Mouse (Mus musculus): ENCODE data around the gene Eif4a3. TPM values are rescaled to one million over a fixed set of nuclear protein-coding genes. Genes with fewer than 3 reads are reported as not detected.

Gene Eif4a3
- polyA plus RNA-seq, 2 experiments = 95.8 to 160 TPM

DNA sequence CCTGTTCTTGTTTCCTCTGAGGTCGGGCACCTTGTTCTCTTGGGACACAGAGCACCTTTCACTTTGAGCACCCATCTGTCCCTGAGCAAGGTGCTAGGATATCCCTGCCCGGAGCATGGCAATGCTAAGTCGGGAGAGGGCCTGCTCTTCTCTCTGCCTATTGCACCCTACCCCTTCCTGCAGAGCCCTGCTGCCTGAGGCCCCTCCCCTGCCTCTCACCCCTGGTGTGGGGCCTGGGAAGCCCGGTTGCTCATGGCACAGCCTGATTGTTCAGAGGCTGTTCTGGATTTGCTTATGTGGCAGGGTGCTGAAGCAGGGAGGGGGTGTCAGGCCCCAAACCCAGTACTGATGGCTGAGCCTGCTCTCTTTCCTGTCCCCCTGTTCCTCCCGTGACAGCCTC lies 39.3 kb upstream of the Eif4a3 start:
- 42% methylated on average over 5 of the region's 5 CpGs for WGBS (ENCODE audit: insufficient replicate concordance)
- no peak overlapping the region for H3K9ac ChIP-seq (replicated peaks)
- H3K27me3 ChIP-seq (ENCODE audit: control insufficient read depth, insufficient read depth, low read length) = no peaks in the 10 kb centered on the region
- H3K27ac ChIP-seq = no peak overlapping the region
- no peaks in the 10 kb centered on the region for H3K9me3 ChIP-seq (ENCODE audit: control insufficient read depth, low read length)
- no peak overlapping the region for H3K4me2 ChIP-seq (ENCODE audit: low read depth)
- ATAC-seq (ENCODE audit: insufficient read depth) = no peak
- H3K36me3 ChIP-seq (replicated peaks; ENCODE audit: control insufficient read depth, insufficient read depth, low read depth) = no peaks in the 10 kb centered on the region
- DNase-seq (ENCODE audit: low read depth in 3 of 3, low spot score in 3 of 3) = no peak
- TF ChIP-seq CTCF (IDR thresholded peaks at IDR 0.05; ENCODE audit: low read depth) = no peak
- TF ChIP-seq EP300 (IDR thresholded peaks at IDR 0.05; ENCODE audit: low read depth) = no peak
- no peaks in the 10 kb centered on the region for H3K4me1 ChIP-seq (replicated peaks; ENCODE audit: control insufficient read depth in 2 of 2, insufficient read depth in 2 of 2, low read length in 1 of 2)
- no peak overlapping the region for H3K4me3 ChIP-seq (ENCODE audit: insufficient read depth in 1 of 2, low read depth in 2 of 2, low read length in 2 of 2)

DNA sequence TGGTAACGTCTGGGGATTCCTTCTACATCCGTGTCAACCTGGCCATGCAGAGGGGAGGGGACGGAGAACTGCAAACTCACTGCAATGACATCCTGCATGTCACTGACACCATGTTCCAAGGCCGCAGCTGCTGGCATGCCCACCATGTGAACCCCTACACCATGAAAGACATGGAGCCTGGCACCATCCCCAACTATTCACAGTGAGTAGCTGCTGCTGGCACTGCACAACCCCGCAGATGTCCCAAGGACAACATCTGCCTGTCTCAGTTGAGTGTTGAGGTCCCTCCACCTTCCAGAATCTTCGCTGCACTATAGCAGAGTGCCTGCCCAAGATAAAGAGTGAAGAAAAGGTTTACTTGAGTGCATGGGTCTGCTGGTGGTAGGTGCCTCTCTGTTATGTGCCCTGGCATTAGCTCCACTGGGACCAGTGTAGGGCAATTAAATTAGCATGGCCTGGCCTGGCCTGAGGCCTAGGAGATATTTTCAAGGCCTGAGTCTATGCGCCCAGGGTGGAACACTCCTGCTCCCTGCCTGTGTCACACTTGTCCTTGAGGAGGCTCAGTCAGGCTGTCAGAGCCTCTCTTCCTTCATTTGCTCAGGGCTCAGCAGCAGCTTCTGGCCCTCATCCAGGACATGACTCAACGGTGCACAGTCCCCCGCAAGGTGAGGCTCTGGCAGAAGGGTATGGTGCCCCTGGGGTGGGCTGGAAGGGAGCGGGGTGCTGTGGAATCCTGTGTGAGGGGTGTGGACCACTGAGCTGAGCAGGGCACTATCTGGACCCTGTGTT lies 38.6 kb upstream of the Eif4a3 start:
- Histone ChIP-seq H3K36me3 (replicated peaks; ENCODE audit: control insufficient read depth, insufficient read depth, low read depth) (no peaks in the 10 kb centered on the region), H3K4me2 (ENCODE audit: low read depth) (no peak overlapping the region), H3K9me3 (ENCODE audit: control insufficient read depth, low read length) (no peaks in the 10 kb centered on the region), H3K4me1 (replicated peaks; ENCODE audit: control insufficient read depth in 2 of 2, insufficient read depth in 2 of 2, low read length in 1 of 2) (no peaks in the 10 kb centered on the region), H3K27ac (no peak overlapping the region), H3K9ac (replicated peaks) (no peak overlapping the region), H3K4me3 (ENCODE audit: insufficient read depth in 1 of 2, low read depth in 2 of 2, low read length in 2 of 2) (no peak overlapping the region), H3K27me3 (ENCODE audit: control insufficient read depth, insufficient read depth, low read length) (no peaks in the 10 kb centered on the region)
- ATAC-seq (ENCODE audit: insufficient read depth) = no peak
- TF ChIP-seq EP300 (IDR thresholded peaks at IDR 0.05; ENCODE audit: low read depth) (no peak), CTCF (IDR thresholded peaks at IDR 0.05; ENCODE audit: low read depth) (no peak)
- DNase-seq (ENCODE audit: low read depth in 3 of 3, low spot score in 3 of 3) = no peak
- 64% methylated on average over 10 of the region's 10 CpGs for WGBS (ENCODE audit: insufficient replicate concordance)

DNA sequence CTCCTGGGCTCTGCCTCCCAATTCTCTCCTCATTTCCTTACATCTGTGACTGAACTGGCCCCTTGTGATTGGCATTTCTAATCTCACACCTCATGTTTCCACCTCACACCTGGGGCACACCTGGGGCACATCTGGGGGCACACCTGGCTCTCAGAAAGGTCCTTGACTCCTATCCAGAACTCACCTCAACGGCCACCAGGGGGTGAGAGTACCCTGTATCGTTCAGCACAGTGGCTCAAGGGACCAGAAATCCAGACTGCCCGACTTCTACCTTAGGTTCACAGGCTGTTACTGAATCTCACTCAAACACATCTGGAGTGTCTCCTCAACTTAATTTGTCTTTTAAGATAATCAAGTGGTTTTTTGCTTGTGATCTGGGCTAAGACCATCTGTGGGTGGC lies 32.1 kb upstream of the Eif4a3 start:
- no peaks in the 10 kb centered on the region for H3K9me3 ChIP-seq (ENCODE audit: control insufficient read depth, low read length)
- H3K27me3 ChIP-seq (ENCODE audit: control insufficient read depth, insufficient read depth, low read length) = no peaks in the 10 kb centered on the region; the same call in 1 of the 2 replicates
- TF ChIP-seq EP300 (IDR thresholded peaks at IDR 0.05; ENCODE audit: low read depth) (no peak), CTCF (IDR thresholded peaks at IDR 0.05; ENCODE audit: low read depth) (0 out of 2 replicates have a peak, but pooled peaks have one; percentile 18)
- 32% methylated on average over 3 of the region's 3 CpGs for WGBS (ENCODE audit: insufficient replicate concordance)
- H3K4me1 ChIP-seq (replicated peaks; ENCODE audit: control insufficient read depth in 2 of 2, insufficient read depth in 2 of 2, low read length in 1 of 2) = no peaks in the 10 kb centered on the region
- no peak overlapping the region for H3K4me3 ChIP-seq (ENCODE audit: insufficient read depth in 1 of 2, low read depth in 2 of 2, low read length in 2 of 2)
- H3K9ac ChIP-seq (replicated peaks) = no peak overlapping the region
- no peaks in the 10 kb centered on the region for H3K36me3 ChIP-seq (replicated peaks; ENCODE audit: control insufficient read depth, insufficient read depth, low read depth)
- no peak overlapping the region for H3K4me2 ChIP-seq (ENCODE audit: low read depth)
- ATAC-seq (ENCODE audit: insufficient read depth) = no peak
- H3K27ac ChIP-seq = no peak overlapping the region
- DNase-seq (ENCODE audit: low read depth in 3 of 3, low spot score in 3 of 3) = no peak

DNA sequence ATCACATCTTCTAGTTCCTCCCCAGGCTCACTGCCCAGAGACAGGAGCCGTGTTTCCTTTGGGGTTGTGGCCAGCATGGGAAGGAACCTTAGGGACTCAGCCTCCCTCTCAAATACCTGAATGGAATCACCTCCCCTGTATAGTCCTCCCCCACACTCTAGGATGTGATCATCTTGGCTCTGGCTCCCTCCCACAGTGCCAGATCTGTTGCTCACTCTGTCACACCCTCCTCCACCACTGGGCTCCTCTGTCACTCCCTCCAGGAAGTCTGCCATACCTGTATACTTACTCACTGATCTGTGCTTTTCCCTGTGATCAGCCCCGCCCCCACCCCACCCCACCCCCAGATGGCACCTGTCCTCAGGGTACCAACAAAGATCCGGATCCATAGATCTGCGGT lies 30.7 kb upstream of the Eif4a3 start:
- no peaks in the 10 kb centered on the region for H3K9me3 ChIP-seq (ENCODE audit: control insufficient read depth, low read length)
- no peaks in the 10 kb centered on the region; the same call in 1 of the 2 replicates for H3K27me3 ChIP-seq (ENCODE audit: control insufficient read depth, insufficient read depth, low read length)
- ATAC-seq (ENCODE audit: insufficient read depth) (no peak), DNase-seq (ENCODE audit: low read depth in 3 of 3, low spot score in 3 of 3) (no peak)
- H3K9ac ChIP-seq (replicated peaks) = no peak overlapping the region
- H3K36me3 ChIP-seq (replicated peaks; ENCODE audit: control insufficient read depth, insufficient read depth, low read depth) = no peaks in the 10 kb centered on the region
- 43% methylated on average over 4 of the region's 4 CpGs for WGBS (ENCODE audit: insufficient replicate concordance)
- TF ChIP-seq EP300 (IDR thresholded peaks at IDR 0.05; ENCODE audit: low read depth) (no peak), CTCF (IDR thresholded peaks at IDR 0.05; ENCODE audit: low read depth) (no peak)
- H3K27ac ChIP-seq = no peak overlapping the region
- H3K4me2 ChIP-seq (ENCODE audit: low read depth) = no peak overlapping the region
- H3K4me1 ChIP-seq (replicated peaks; ENCODE audit: control insufficient read depth in 2 of 2, insufficient read depth in 2 of 2, low read length in 1 of 2) = no peaks in the 10 kb centered on the region
- H3K4me3 ChIP-seq (ENCODE audit: insufficient read depth in 1 of 2, low read depth in 2 of 2, low read length in 2 of 2) = no peak overlapping the region

DNA sequence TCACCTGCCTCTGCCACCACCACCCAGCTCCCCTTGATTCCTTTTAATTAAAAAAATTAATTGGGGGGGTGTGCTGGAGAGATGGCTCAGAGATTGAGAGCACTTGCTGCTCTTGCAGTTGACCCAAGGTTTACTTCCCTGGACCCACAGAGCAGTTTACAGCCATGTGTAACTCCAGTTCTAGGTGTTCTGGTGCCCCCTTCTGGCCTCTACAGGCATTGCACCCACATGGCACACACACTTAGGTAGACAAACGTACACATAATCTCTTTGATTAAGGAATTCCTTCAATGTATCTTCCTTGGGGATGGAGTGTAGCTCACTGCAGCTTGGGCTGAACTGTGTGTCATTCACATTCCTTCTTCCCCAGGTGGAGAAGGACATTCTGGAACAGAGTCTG lies 25.2 kb upstream of the Eif4a3 start:
- no peak overlapping the region for H3K9ac ChIP-seq (replicated peaks)
- no peaks in the 10 kb centered on the region for H3K36me3 ChIP-seq (replicated peaks; ENCODE audit: control insufficient read depth, insufficient read depth, low read depth)
- ATAC-seq (ENCODE audit: insufficient read depth) = no peak
- TF ChIP-seq EP300 (IDR thresholded peaks at IDR 0.05; ENCODE audit: low read depth) = no peak
- TF ChIP-seq CTCF (IDR thresholded peaks at IDR 0.05; ENCODE audit: low read depth) = peak; percentile 69
- H3K27ac ChIP-seq = no peak overlapping the region
- no peaks in the 10 kb centered on the region for H3K4me1 ChIP-seq (replicated peaks; ENCODE audit: control insufficient read depth in 2 of 2, insufficient read depth in 2 of 2, low read length in 1 of 2)
- H3K4me2 ChIP-seq (ENCODE audit: low read depth) = no peak overlapping the region
- H3K9me3 ChIP-seq (ENCODE audit: control insufficient read depth, low read length) = no peaks in the 10 kb centered on the region; the same call in 1 of the 2 replicates
- H3K27me3 ChIP-seq (ENCODE audit: control insufficient read depth, insufficient read depth, low read length) = no peaks in the 10 kb centered on the region
- WGBS (ENCODE audit: insufficient replicate concordance) = 67% methylated on average over 1 of the region's 1 CpGs
- H3K4me3 ChIP-seq (ENCODE audit: insufficient read depth in 1 of 2, low read depth in 2 of 2, low read length in 2 of 2) = no peak overlapping the region
- DNase-seq (ENCODE audit: low read depth in 3 of 3, low spot score in 3 of 3) = no peak
